Mouse (Mus musculus) cortical plate, adult 2 months (tissue): Measurements from ENCODE around the gene Lrrc2.

Source experiments
- CTCF ChIP-seq: fragments of 200-500 bp; IDR thresholded peaks from 2 replicates; pipeline ENCODE4 v1.5.1; 2011; ENCODE audit warnings: mild to moderate bottlenecking, control low read depth, low read length; ENCODE audit not compliant: insufficient read depth; ENCODE audit errors: extremely low read depth
- POLR2A ChIP-seq: fragments of 200-500 bp; IDR thresholded peaks from 2 replicates; pipeline ENCODE4 v1.6.1; 2011; ENCODE audit warnings: mild to moderate bottlenecking, low read length, control low read depth; ENCODE audit not compliant: insufficient read depth; ENCODE audit errors: extremely low read depth

GRCm38 (mm10) chr9:111003279-111003678, 51.9 kb downstream of the Lrrc2 start:
- TF ChIP-seq CTCF (no peak), POLR2A (no peak)
